Mouse (Mus musculus): ENCODE results near the gene Kbtbd12. TPM values are rescaled to one million over a fixed set of nuclear protein-coding genes. Genes with fewer than 3 reads are reported as not detected.

Kbtbd12 gene
- polyA plus RNA-seq, 1 experiment from 2014 or later = not detected

- no peaks in the 10 kb centered on the region for H3K36me3 ChIP-seq (replicated peaks; ENCODE audit: control insufficient read depth, insufficient read depth, low read depth, low read length)
- H3K4me2 ChIP-seq (ENCODE audit: low read depth, low read length) = no peak overlapping the region
- H3K27me3 ChIP-seq (ENCODE audit: control insufficient read depth, insufficient read depth, low read length) = no peaks in the 10 kb centered on the region
- H3K4me3 ChIP-seq (ENCODE audit: low read depth, low read length) = no peak overlapping the region
- no peaks in the 10 kb centered on the region; the same call in 1 of the 2 replicates for H3K4me1 ChIP-seq (ENCODE audit: control insufficient read depth, insufficient read depth, low read length)
- ATAC-seq (replicated peaks; ENCODE audit: insufficient number of reproducible peaks, low FRiP score, low TSS enrichment, low read depth) = no peak
- WGBS = 89% methylated on average over 6 of the region's 6 CpGs
- H3K27ac ChIP-seq (replicated peaks; ENCODE audit: low read depth, low read length) = no peak overlapping the region
- DNase-seq (ENCODE audit: low spot score) = no peak
- H3K9ac ChIP-seq (replicated peaks; ENCODE audit: low read length) = no peak overlapping the region
- H3K9me3 ChIP-seq (replicated peaks; ENCODE audit: control insufficient read depth, low read length) = no peaks in the 10 kb centered on the region
Observed at GRCm38 (mm10) chr6:88635881-88636754, 1.6 kb downstream of the Kbtbd12 start.

- Histone ChIP-seq H3K4me2 (ENCODE audit: low read depth, low read length) (no peak overlapping the region), H3K27me3 (ENCODE audit: control insufficient read depth, insufficient read depth, low read length) (no peaks in the 10 kb centered on the region), H3K4me3 (ENCODE audit: low read depth, low read length) (no peak overlapping the region), H3K27ac (replicated peaks; ENCODE audit: low read depth, low read length) (no peak overlapping the region), H3K9ac (replicated peaks; ENCODE audit: low read length) (no peak overlapping the region), H3K36me3 (replicated peaks; ENCODE audit: control insufficient read depth, insufficient read depth, low read depth, low read length) (no peaks in the 10 kb centered on the region), H3K9me3 (replicated peaks; ENCODE audit: control insufficient read depth, low read length) (no peaks in the 10 kb centered on the region), H3K4me1 (ENCODE audit: control insufficient read depth, insufficient read depth, low read length) (no peaks in the 10 kb centered on the region)
- ATAC-seq (replicated peaks; ENCODE audit: insufficient number of reproducible peaks, low FRiP score, low TSS enrichment, low read depth) (no peak), DNase-seq (ENCODE audit: low spot score) (no peak)
- 76% methylated on average over 6 of the region's 6 CpGs for WGBS
Observed at GRCm38 (mm10) chr6:88631293-88631692, 6.5 kb downstream of the Kbtbd12 start.

- WGBS = 78% methylated on average over 5 of the region's 5 CpGs
- Histone ChIP-seq H3K27ac (replicated peaks; ENCODE audit: low read depth, low read length) (no peak overlapping the region), H3K4me1 (ENCODE audit: control insufficient read depth, insufficient read depth, low read length) (no peaks in the 10 kb centered on the region), H3K4me3 (ENCODE audit: low read depth, low read length) (no peak overlapping the region), H3K9ac (replicated peaks; ENCODE audit: low read length) (no peak overlapping the region), H3K4me2 (ENCODE audit: low read depth, low read length) (no peak overlapping the region), H3K27me3 (ENCODE audit: control insufficient read depth, insufficient read depth, low read length) (no peaks in the 10 kb centered on the region), H3K9me3 (replicated peaks; ENCODE audit: control insufficient read depth, low read length) (no peaks in the 10 kb centered on the region), H3K36me3 (replicated peaks; ENCODE audit: control insufficient read depth, insufficient read depth, low read depth, low read length) (no peaks in the 10 kb centered on the region)
- ATAC-seq (replicated peaks; ENCODE audit: insufficient number of reproducible peaks, low FRiP score, low TSS enrichment, low read depth) (no peak), DNase-seq (ENCODE audit: low spot score) (no peak)
Observed at GRCm38 (mm10) chr6:88630560-88630959, 7.2 kb downstream of the Kbtbd12 start.

- Histone ChIP-seq H3K9ac (replicated peaks; ENCODE audit: low read length) (no peak overlapping the region), H3K9me3 (replicated peaks; ENCODE audit: control insufficient read depth, low read length) (no peaks in the 10 kb centered on the region), H3K4me3 (ENCODE audit: low read depth, low read length) (no peak overlapping the region), H3K27ac (replicated peaks; ENCODE audit: low read depth, low read length) (no peak overlapping the region), H3K4me2 (ENCODE audit: low read depth, low read length) (no peak overlapping the region), H3K27me3 (ENCODE audit: control insufficient read depth, insufficient read depth, low read length) (no peaks in the 10 kb centered on the region), H3K36me3 (replicated peaks; ENCODE audit: control insufficient read depth, insufficient read depth, low read depth, low read length) (no peaks in the 10 kb centered on the region), H3K4me1 (ENCODE audit: control insufficient read depth, insufficient read depth, low read length) (no peaks in the 10 kb centered on the region)
- DNase-seq (ENCODE audit: low spot score) (no peak), ATAC-seq (replicated peaks; ENCODE audit: insufficient number of reproducible peaks, low FRiP score, low TSS enrichment, low read depth) (no peak)
- 91% methylated on average over 2 of the region's 2 CpGs for WGBS
Observed at GRCm38 (mm10) chr6:88629821-88630220, 7.9 kb downstream of the Kbtbd12 start.

- H3K9ac ChIP-seq (replicated peaks; ENCODE audit: low read length) = peak overlapping the region; percentile 72
- H3K4me1 ChIP-seq (ENCODE audit: control insufficient read depth, insufficient read depth, low read length) = no peaks in the 10 kb centered on the region
- H3K4me3 ChIP-seq (ENCODE audit: low read depth, low read length) = peak overlapping the region; percentile 46
- no peaks in the 10 kb centered on the region for H3K27me3 ChIP-seq (ENCODE audit: control insufficient read depth, insufficient read depth, low read length)
- under 1% methylated on average over 51 of the region's 51 CpGs for WGBS
- H3K36me3 ChIP-seq (replicated peaks; ENCODE audit: control insufficient read depth, insufficient read depth, low read depth, low read length) = no peaks in the 10 kb centered on the region
- peak; percentile 91 for ATAC-seq (replicated peaks; ENCODE audit: insufficient number of reproducible peaks, low FRiP score, low TSS enrichment, low read depth)
- H3K4me2 ChIP-seq (ENCODE audit: low read depth, low read length) = peak overlapping the region; percentile 96
- H3K27ac ChIP-seq (replicated peaks; ENCODE audit: low read depth, low read length) = no peak overlapping the region
- peak; percentile 90 for DNase-seq (ENCODE audit: low spot score)
- H3K9me3 ChIP-seq (replicated peaks; ENCODE audit: control insufficient read depth, low read length) = no peaks in the 10 kb centered on the region
Observed at GRCm38 (mm10) chr6:88627317-88627811, 10.4 kb downstream of the Kbtbd12 start.

- no peaks in the 10 kb centered on the region for H3K4me1 ChIP-seq (ENCODE audit: control insufficient read depth, insufficient read depth, low read length)
- no peaks in the 10 kb centered on the region for H3K27me3 ChIP-seq (ENCODE audit: control insufficient read depth, insufficient read depth, low read length)
- peak overlapping the region; percentile 72 for H3K9ac ChIP-seq (replicated peaks; ENCODE audit: low read length)
- peak overlapping the region; percentile 96 for H3K4me2 ChIP-seq (ENCODE audit: low read depth, low read length)
- ATAC-seq (replicated peaks; ENCODE audit: insufficient number of reproducible peaks, low FRiP score, low TSS enrichment, low read depth) = no peak
- no peaks in the 10 kb centered on the region for H3K9me3 ChIP-seq (replicated peaks; ENCODE audit: control insufficient read depth, low read length)
- H3K36me3 ChIP-seq (replicated peaks; ENCODE audit: control insufficient read depth, insufficient read depth, low read depth, low read length) = no peaks in the 10 kb centered on the region
- no peak for DNase-seq (ENCODE audit: low spot score)
- WGBS = 22% methylated on average over 11 of the region's 11 CpGs
- no peak overlapping the region for H3K27ac ChIP-seq (replicated peaks; ENCODE audit: low read depth, low read length)
- H3K4me3 ChIP-seq (ENCODE audit: low read depth, low read length) = peak overlapping the region; percentile 46
Observed at GRCm38 (mm10) chr6:88626912-88627311, 10.8 kb downstream of the Kbtbd12 start.

- H3K9me3 ChIP-seq (replicated peaks; ENCODE audit: control insufficient read depth, low read length) = no peaks in the 10 kb centered on the region
- no peaks in the 10 kb centered on the region for H3K27me3 ChIP-seq (ENCODE audit: control insufficient read depth, insufficient read depth, low read length)
- H3K4me2 ChIP-seq (ENCODE audit: low read depth, low read length) = no peak overlapping the region
- H3K4me3 ChIP-seq (ENCODE audit: low read depth, low read length) = no peak overlapping the region
- H3K27ac ChIP-seq (replicated peaks; ENCODE audit: low read depth, low read length) = no peak overlapping the region
- H3K36me3 ChIP-seq (replicated peaks; ENCODE audit: control insufficient read depth, insufficient read depth, low read depth, low read length) = no peaks in the 10 kb centered on the region
- WGBS = 60% methylated on average over 4 of the region's 4 CpGs
- H3K4me1 ChIP-seq (ENCODE audit: control insufficient read depth, insufficient read depth, low read length) = no peaks in the 10 kb centered on the region
- no peak for ATAC-seq (replicated peaks; ENCODE audit: insufficient number of reproducible peaks, low FRiP score, low TSS enrichment, low read depth)
- H3K9ac ChIP-seq (replicated peaks; ENCODE audit: low read length) = no peak overlapping the region
- no peak for DNase-seq (ENCODE audit: low spot score)
Observed at GRCm38 (mm10) chr6:88626462-88626861, 11.3 kb downstream of the Kbtbd12 start.

- 82% methylated on average over 4 of the region's 4 CpGs for WGBS
- H3K27ac ChIP-seq (replicated peaks; ENCODE audit: low read depth, low read length) = no peak overlapping the region
- no peaks in the 10 kb centered on the region for H3K9me3 ChIP-seq (replicated peaks; ENCODE audit: control insufficient read depth, low read length)
- no peak overlapping the region for H3K4me2 ChIP-seq (ENCODE audit: low read depth, low read length)
- H3K4me1 ChIP-seq (ENCODE audit: control insufficient read depth, insufficient read depth, low read length) = no peaks in the 10 kb centered on the region
- H3K9ac ChIP-seq (replicated peaks; ENCODE audit: low read length) = no peak overlapping the region
- no peak for DNase-seq (ENCODE audit: low spot score)
- H3K36me3 ChIP-seq (replicated peaks; ENCODE audit: control insufficient read depth, insufficient read depth, low read depth, low read length) = no peaks in the 10 kb centered on the region
- H3K27me3 ChIP-seq (ENCODE audit: control insufficient read depth, insufficient read depth, low read length) = no peaks in the 10 kb centered on the region
- ATAC-seq (replicated peaks; ENCODE audit: insufficient number of reproducible peaks, low FRiP score, low TSS enrichment, low read depth) = no peak
- H3K4me3 ChIP-seq (ENCODE audit: low read depth, low read length) = no peak overlapping the region
Observed at GRCm38 (mm10) chr6:88621816-88622481, 15.8 kb downstream of the Kbtbd12 start.
